14 mouse cellular contexts compared by ENCODE assay signal in genomic region chr7:128832455-128833081, GRCm38 (mm10).
"Had no signal": no experiment of that assay in that cellular context is flagged by ENCODE, and none has a peak within 500 bp of the region (broad histone marks: within the 10 kb centered on the region; RNA-seq: fewer than 3 reads in every experiment).

No protein-coding gene starts in this region.

- H3K27ac ChIP-seq: liver, embryonic 13.5 days; lung, embryonic 15.5 days; macrophage; midbrain, embryonic 12.5 days had no signal

- ATAC-seq: intestine, embryonic 16.5 days; liver, postnatal 0 days; midbrain, embryonic 16.5 days had no signal

- H3K4me3 ChIP-seq: liver, embryonic 13.5 days; lung, embryonic 15.5 days; midbrain, embryonic 12.5 days had no signal

- H3K9ac ChIP-seq: liver, embryonic 13.5 days; liver, postnatal 0 days; lung, embryonic 15.5 days; midbrain, embryonic 12.5 days had no signal

- H3K36me3 ChIP-seq: liver, embryonic 13.5 days; lung, embryonic 15.5 days; midbrain, embryonic 12.5 days had no signal

- H3K4me2 ChIP-seq: liver, embryonic 13.5 days; lung, embryonic 15.5 days; midbrain, embryonic 12.5 days had no signal

- DNase-seq: kidney, postnatal 14 days; layer of hippocampus, adult 9-11 months; layer of hippocampus, postnatal 36 days; liver; liver, embryonic 13.5 days; liver, postnatal 0 days; lung, postnatal 14 days; right cerebral cortex, postnatal 14 days; thymus, postnatal 4 days had no signal

- H3K4me1 ChIP-seq: liver, embryonic 13.5 days; lung, embryonic 15.5 days; midbrain, embryonic 12.5 days had no signal

- H3K27me3 ChIP-seq: lung, embryonic 15.5 days had no signal

- H3K9me3 ChIP-seq: liver, embryonic 13.5 days; lung, embryonic 15.5 days; midbrain, embryonic 12.5 days had no signal
